Mouse (Mus musculus) gonadal fat pad, adult 2 months (tissue): ENCODE results near the gene Optn. TPM values are rescaled to one million over a fixed set of nuclear protein-coding genes. Genes with fewer than 3 reads are reported as not detected.
A peak's percentile ranks its signal among the peaks of the same experiment; 100 is the strongest.

Source experiments
- DNase-seq: peaks from one replicate; pipeline ENCODE4 v3.0.0-alpha.2; 2012; ENCODE audit warnings: low read depth
- polyA plus RNA-seq: library from polyadenylated mRNA; depleted of rRNA; stranded (reverse); fragments of >200 nt; gene quantifications from 2 replicates; pipeline ENCODE4 v1.2.3, GENCODE M21; 2012; rRNA removed

Gene Optn
- polyA plus RNA-seq, 1 experiment = 9.8 TPM

DNA sequence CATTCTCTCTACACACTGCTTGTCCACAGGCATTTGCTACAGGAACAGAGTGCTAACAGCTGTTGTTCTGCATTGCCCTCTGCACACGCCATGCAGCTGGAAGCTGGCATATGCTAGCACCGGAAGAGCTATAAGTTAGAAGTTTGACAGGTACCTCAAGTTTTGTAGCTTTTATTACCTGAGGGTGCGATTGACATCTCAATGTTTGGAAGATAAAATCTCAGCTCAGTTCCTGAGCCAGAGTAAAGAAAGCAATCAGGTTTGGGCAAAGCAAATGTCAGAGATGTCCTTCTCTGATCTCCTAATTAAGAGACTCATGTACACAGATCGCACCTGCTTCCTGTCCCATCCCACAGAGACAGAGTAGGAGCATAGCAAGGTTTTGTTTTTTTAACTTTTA, 77.1 kb downstream of the Optn start:
- DNase-seq = peak; percentile 77

GRCm38 (mm10) chr2:4985000-4985399, 78.9 kb downstream of the Optn start:
- DNase-seq = no peak

DNA sequence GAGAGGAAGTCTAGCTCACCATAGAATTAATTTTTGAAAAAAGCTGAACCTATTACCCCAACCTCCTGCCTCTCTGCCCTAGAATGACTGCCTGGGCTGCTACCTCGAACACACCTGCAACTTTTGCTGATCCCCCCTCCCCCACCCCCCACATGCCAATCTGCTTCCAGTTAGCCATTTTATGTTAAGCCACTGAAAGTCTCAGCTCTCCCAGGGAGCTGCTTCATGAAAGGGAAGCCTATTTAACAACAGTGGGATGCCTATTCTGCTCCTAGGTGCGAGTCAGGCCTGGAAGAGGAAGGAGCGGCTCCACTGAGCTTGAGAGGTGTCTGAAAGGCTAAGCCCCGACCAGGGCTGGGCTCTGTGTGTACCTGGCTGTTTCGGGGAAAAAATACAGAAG, 79.9 kb downstream of the Optn start:
- no peak for DNase-seq

DNA sequence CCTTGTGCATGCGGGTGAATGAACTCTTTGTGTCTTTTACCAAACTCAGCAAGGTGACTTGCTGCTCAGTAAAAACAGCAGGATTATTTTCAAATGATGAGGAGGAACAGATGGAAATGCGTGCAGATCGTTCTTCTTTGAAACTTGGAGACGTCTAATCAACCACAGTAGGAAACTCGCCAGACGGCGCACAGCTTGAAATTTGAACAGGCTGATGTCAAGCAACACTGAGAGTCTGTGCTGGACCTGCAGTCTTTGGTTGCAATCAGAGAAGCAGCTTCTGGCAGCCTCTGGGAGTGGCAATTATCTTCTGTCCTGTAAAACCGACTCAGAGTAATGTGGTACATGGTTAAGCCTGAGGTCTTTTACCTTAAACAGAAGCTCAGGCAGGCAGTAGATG, 85.8 kb downstream of the Optn start:
- DNase-seq = no peak

DNA sequence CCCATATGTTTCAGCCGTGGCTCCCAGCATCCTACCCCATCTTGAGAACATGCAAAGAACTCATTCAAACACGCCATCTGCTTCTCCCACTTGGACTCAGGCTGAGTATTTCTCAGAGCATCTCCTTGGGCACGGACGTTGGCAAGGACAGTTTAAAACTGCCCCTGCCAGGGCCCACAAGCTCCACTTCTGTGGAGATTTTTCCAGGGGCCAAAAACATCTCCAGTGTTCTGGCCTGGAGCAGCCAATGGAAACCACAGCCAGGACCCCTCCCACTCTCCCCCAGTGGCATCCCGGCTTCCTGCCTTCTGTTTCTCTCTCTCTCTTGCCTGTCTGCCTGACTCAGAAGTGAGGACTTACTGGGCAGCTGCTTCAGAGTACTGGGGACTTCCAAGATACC, 88.0 kb downstream of the Optn start, which contains the start of gene Ucma:
TSS of gene Ucma (plus strand) at position 316 of the 400 bp plus-strand sequence.
- no peak for DNase-seq

Other genes with a start within 250 kb of the Optn start
- gene Sephs1, start 182.5 kb downstream of the Optn start, polyA plus RNA-seq = 25.6 and 27.6 TPM in 2 replicates
- gene Phyh, start 145.0 kb downstream of the Optn start, polyA plus RNA-seq = 74.3 and 75.3 TPM in 2 replicates
- 0.20 TPM in 1 of 2 replicates, not detected in the other for gene Ucma, start 87.9 kb downstream of the Optn start, polyA plus RNA-seq
- gene Mcm10, start 51.3 kb downstream of the Optn start, polyA plus RNA-seq = 0.57 and 1.1 TPM in 2 replicates
- gene Ccdc3, start 73.7 kb upstream of the Optn start, polyA plus RNA-seq = 19.2 TPM in 2 replicates